Mouse (Mus musculus) E14TG2a.4 (cell line): ENCODE measurements around the gene Inppl1.

ENCODE experiments used
- H3K27me3 ChIP-seq: 2 replicates; pipeline ENCODE4 v1.6.1; 2014; ENCODE audit warnings: low read length, control low read depth; ENCODE audit not compliant: insufficient read depth
- H3K36me3 ChIP-seq: 2 replicates; pipeline ENCODE4 v1.6.1; 2014; ENCODE audit warnings: low read length, control low read depth; ENCODE audit not compliant: insufficient read depth
- H3K4me1 ChIP-seq: replicated peaks from 2 replicates; pipeline ENCODE4 v1.6.1; 2014; ENCODE audit warnings: low read depth, low read length, control low read depth
- H3K4me3 ChIP-seq: replicated peaks from 2 replicates; pipeline ENCODE4 v1.5.1; 2014; ENCODE audit warnings: mild to moderate bottlenecking, low read length
- H3K9me3 ChIP-seq: 2 replicates; pipeline ENCODE4 v1.6.1; 2014; ENCODE audit warnings: low read length, control low read depth
- CTCF ChIP-seq: conservative IDR thresholded peaks from 2 replicates; pipeline ENCODE4 v1.5.1; 2014; ENCODE audit warnings: low read length
- NANOG ChIP-seq: IDR thresholded peaks from 2 replicates; pipeline ENCODE4 v1.6.1; 2014; ENCODE audit warnings: borderline replicate concordance, low read length, mixed read lengths
- POU5F1 ChIP-seq: IDR thresholded peaks from 2 replicates; pipeline ENCODE4 v1.6.1; 2014; ENCODE audit warnings: low read length, borderline replicate concordance

Inppl1 gene

GRCm38 (mm10) chr7:101834903-101835302, 3.1 kb downstream of the Inppl1 start:
- H3K4me3 ChIP-seq: 0 out of 2 replicates have a peak overlapping the region, but pooled peaks have one; percentile 91
- peaks cover 61% of the 10 kb centered on the region for H3K36me3 ChIP-seq
- TF ChIP-seq NANOG (no peak), POU5F1 (no peak), CTCF (no peak)
- peaks cover 73% of the 10 kb centered on the region for H3K4me1 ChIP-seq
- no peaks in the 10 kb centered on the region for H3K27me3 ChIP-seq
- no peaks in the 10 kb centered on the region for H3K9me3 ChIP-seq

GRCm38 (mm10) chr7:101833916-101834584, 4.0 kb downstream of the Inppl1 start:
- Histone ChIP-seq H3K27me3 (no peaks in the 10 kb centered on the region), H3K4me1 (peaks cover 69% of the 10 kb centered on the region), H3K4me3 (peak overlapping the region; percentile 41), H3K9me3 (no peaks in the 10 kb centered on the region), H3K36me3 (peaks cover 66% of the 10 kb centered on the region)
- TF ChIP-seq NANOG (no peak), CTCF (no peak), POU5F1 (no peak)

GRCm38 (mm10) chr7:101833352-101833751, 4.7 kb downstream of the Inppl1 start:
- H3K36me3 ChIP-seq: peaks cover 73% of the 10 kb centered on the region
- no peaks in the 10 kb centered on the region for H3K9me3 ChIP-seq
- peak overlapping the region; percentile 41; the same call in 1 of the 2 replicates for H3K4me3 ChIP-seq
- TF ChIP-seq POU5F1: no peak
- peak; percentile 35 for TF ChIP-seq CTCF
- TF ChIP-seq NANOG: no peak
- peaks cover 64% of the 10 kb centered on the region for H3K4me1 ChIP-seq
- H3K27me3 ChIP-seq: no peaks in the 10 kb centered on the region

GRCm38 (mm10) chr7:101832372-101832771, 5.7 kb downstream of the Inppl1 start:
- no peaks in the 10 kb centered on the region for H3K9me3 ChIP-seq

GRCm38 (mm10) chr7:101831437-101831836, 6.6 kb downstream of the Inppl1 start:
- Histone ChIP-seq H3K36me3 (peaks cover 92% of the 10 kb centered on the region), H3K9me3 (no peaks in the 10 kb centered on the region), H3K4me3 (peak overlapping the region; percentile 30), H3K4me1 (peaks cover 64% of the 10 kb centered on the region), H3K27me3 (no peaks in the 10 kb centered on the region)
- TF ChIP-seq CTCF (no peak), NANOG (no peak), POU5F1 (no peak)

More at GRCm38 (mm10) chr7:101832372-101832771, 5.7 kb downstream of the Inppl1 start:
- Histone ChIP-seq H3K4me3 (peak overlapping the region; percentile 30; the same call in 1 of the 2 replicates), H3K4me1 (peaks cover 64% of the 10 kb centered on the region), H3K36me3 (peaks cover 82% of the 10 kb centered on the region), H3K27me3 (no peaks in the 10 kb centered on the region)
- TF ChIP-seq NANOG (no peak), CTCF (no peak), POU5F1 (no peak)

GRCm38 (mm10) chr7:101830373-101830772, 7.7 kb downstream of the Inppl1 start:
- peak; percentile 33 for TF ChIP-seq CTCF
- TF ChIP-seq POU5F1: no peak
- H3K9me3 ChIP-seq: no peaks in the 10 kb centered on the region
- no peak overlapping the region for H3K4me3 ChIP-seq
- peaks cover 100% of the 10 kb centered on the region for H3K36me3 ChIP-seq
- H3K4me1 ChIP-seq: peaks cover 54% of the 10 kb centered on the region
- no peaks in the 10 kb centered on the region for H3K27me3 ChIP-seq

- Histone ChIP-seq H3K36me3 (peaks cover 56% of the 10 kb centered on the region), H3K9me3 (no peaks in the 10 kb centered on the region), H3K27me3 (peaks cover 30% of the 10 kb centered on the region), H3K4me3 (peak overlapping the region; percentile 78), H3K4me1 (peaks cover 46% of the 10 kb centered on the region)
- no peak for TF ChIP-seq CTCF
- no peak for TF ChIP-seq POU5F1
- no peak for TF ChIP-seq NANOG
Observed at GRCm38 (mm10) chr7:101823758-101824630, 14.0 kb downstream of the Inppl1 start.

GRCm38 (mm10) chr7:101822836-101823757, 14.9 kb downstream of the Inppl1 start:
- H3K4me3 ChIP-seq: peak overlapping the region; percentile 78
- H3K4me1 ChIP-seq: peaks cover 50% of the 10 kb centered on the region
- H3K36me3 ChIP-seq: peaks cover 47% of the 10 kb centered on the region
- TF ChIP-seq CTCF (peak; percentile 48), NANOG (no peak)
- no peaks in the 10 kb centered on the region for H3K9me3 ChIP-seq
- H3K27me3 ChIP-seq: peaks cover 39% of the 10 kb centered on the region
